Mouse (Mus musculus): ENCODE results near the gene U2af1. TPM values are rescaled to one million over a fixed set of nuclear protein-coding genes. Genes with fewer than 3 reads are reported as not detected.

The U2af1 gene
- total RNA-seq, 2 experiments from 2014 or later: 123 to 125 TPM

DNA sequence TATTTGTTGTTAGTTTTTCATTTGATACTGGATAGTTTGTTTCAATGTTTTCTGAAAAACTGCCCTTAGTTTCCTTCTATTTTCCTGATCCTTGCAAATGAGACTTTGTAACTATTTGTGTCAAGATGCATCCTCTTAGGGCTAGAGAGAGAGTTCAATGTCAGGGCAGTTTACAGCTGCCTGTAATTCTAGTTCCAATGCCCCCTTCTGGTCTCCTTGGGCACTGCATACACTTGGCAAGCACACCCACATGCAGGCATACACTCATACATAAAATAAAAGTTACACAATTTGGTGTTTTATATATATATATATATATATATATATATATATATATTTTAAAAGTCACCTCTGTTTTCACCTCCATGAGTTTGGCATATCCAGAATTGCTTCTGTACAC lies 4.2 kb upstream of the U2af1 start:
- DNase-seq (ENCODE audit: low spot score in 2 of 2): no peak

DNA sequence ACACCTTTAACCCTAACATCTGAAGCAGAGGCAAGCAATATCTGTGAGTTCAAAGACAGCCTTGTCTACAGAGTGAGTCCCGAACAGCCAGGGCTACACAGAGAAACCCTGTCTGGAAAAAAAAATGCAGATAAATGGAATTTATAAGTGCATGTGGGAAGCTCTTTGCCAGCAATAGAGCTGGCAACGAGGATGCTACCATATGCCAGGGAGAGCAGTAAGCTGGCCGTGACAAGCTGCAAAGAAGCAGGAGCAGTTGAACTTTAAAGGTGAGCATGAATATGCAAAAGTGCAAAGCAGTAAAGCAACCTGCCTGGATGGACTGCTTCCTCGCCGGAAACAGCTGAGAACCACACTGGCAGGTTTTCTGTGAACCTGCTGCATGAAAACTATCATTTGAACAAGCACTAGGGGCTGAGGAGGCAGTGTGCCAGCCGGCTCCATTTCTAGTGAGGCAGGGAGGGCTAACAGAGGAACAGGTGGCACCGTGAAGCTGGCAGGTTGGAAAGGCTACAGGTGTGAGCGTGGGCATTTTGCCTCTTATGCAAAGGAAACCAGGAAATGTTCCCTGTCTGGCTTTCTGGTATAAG lies 2.1 kb upstream of the U2af1 start:
- DNase-seq (ENCODE audit: low spot score in 2 of 2): peak; percentile 81 to 89

DNA sequence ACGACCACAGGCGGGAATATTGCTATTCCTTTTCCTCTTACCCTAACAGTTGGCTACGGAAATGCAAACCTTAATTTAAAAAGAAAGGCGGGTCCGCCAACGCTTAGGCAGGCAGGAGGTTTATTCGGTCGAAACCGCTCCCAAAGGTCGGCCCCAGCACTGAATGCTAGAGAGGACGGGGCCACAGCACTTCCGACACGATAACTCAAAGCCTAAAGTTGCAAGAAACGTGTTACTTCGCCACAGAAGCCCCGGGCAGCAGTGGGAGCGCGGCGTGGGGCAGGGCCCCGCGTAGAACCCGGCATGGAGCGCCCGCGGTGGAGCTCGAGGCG lies 590 bp downstream of the U2af1 start:
- no peak for DNase-seq (ENCODE audit: low spot score in 2 of 2)

DNA sequence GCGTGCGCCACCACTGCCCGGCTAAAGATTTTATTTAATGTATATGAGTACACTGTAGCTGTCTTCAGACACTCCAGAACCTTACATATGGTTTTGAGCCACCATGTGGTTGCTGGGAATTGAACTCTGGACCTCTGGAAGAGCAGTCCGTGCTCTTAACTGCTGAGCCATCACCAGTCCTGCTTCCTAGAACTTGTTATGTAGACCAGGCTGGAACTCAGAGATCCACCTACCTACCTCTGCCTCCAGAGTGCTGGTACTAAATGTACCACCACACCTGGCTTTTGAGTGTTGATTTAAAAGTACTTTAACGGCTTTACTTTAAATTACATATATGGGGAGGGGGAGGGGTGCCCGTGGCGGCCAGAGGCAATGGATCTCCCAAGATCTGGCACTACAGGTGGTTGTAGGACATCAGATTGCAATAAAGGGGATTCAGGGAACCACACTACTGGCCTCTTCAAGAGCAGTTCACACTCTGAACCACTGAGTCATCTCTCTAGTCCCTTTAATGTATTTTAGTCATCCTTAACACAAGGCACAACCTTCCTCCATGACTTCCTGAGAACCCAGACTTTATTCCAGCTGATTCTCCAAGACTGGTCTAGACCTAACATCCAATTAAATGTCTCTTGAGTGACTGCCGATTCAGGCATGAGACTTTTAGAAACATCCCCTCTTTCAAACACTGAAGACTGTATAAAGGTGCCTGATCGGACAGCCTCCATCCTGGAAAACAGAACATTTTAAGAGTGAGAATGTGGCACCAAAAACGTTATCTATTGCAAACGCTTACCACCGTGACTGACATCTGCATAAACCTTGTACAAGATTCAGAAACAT lies 1.3 kb downstream of the U2af1 start:
- DNase-seq (ENCODE audit: low spot score in 2 of 2): no peak

DNA sequence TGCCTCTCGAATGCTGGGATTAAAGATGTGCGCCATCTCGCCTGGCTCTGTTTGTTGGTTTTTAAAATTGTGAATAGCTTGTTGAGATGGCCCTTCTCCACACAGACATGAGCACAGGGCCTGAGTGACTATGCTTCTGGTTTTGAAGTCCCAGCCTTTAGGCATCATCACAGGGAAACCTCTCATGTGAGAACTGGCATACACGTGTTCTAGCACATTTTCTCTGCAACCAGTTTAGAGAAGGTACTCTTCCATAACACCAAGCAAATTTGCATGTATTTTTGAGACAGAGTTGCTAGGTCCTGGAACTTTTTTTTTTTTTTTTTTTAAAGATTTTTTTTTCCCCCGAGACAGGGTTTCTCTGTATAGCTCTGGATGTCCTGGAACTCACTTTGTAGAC lies 2.0 kb downstream of the U2af1 start:
- no peak for DNase-seq (ENCODE audit: low spot score in 2 of 2)

DNA sequence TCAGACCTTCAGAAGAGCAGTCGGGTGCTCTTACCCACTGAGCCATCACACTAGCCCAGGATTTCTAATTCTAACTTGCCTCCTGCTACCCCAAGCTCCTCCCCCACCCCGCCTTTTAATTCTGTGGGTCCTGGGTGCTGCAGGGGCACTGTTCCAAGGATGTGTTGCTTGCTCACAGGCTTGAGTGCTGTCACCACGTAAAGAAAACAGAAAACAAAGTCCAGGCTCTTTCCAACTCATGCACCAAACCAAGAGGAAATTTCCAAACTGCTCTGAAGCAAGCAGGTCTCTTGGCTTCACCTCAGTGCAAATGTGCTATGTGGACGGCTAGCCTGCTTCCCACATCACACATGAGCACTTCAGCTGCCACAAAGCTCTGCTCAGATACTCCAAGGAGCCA lies 3.3 kb downstream of the U2af1 start:
- no peak for DNase-seq (ENCODE audit: low spot score in 2 of 2)

DNA sequence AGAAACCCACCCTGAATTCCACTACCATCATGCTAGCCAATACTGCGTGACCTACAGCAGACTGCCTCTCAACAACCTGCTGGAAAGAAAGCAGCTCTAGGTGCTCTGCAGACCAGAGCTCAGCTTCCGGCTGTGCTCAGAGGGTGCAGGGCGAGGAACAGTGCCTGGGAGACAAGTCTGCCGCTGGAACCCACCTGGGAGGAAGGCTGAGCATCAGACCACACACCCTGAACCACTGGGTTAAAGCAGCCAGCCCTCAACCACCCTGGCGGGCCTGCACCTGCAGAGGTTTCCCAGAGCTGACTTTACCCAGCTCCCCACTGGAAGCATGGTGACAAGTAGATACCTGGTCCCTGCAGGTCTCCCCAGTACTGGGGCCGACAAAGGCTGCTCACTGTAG lies 5.4 kb downstream of the U2af1 start:
- no peak for DNase-seq (ENCODE audit: low spot score in 2 of 2)

DNA sequence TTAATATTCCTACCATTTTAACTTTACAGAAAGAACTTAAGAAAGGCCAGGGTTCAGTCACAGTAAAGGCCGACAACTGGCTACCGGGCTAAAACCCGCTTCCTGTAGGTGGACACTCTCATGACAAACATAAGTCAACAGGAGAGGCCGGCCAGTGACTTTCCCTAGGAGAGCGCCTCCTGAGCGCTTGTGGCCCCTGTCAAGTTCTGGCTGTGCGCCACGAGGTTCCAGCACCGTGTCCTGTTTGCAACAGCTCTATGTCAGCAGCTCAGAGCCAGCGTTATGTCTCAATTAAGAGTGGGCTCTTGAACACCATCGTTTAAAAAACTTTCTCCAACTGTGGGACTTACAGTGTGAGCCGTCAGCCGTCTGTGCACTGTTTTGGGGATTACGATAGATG lies 6.5 kb downstream of the U2af1 start:
- no peak for DNase-seq (ENCODE audit: low spot score in 2 of 2)

DNA sequence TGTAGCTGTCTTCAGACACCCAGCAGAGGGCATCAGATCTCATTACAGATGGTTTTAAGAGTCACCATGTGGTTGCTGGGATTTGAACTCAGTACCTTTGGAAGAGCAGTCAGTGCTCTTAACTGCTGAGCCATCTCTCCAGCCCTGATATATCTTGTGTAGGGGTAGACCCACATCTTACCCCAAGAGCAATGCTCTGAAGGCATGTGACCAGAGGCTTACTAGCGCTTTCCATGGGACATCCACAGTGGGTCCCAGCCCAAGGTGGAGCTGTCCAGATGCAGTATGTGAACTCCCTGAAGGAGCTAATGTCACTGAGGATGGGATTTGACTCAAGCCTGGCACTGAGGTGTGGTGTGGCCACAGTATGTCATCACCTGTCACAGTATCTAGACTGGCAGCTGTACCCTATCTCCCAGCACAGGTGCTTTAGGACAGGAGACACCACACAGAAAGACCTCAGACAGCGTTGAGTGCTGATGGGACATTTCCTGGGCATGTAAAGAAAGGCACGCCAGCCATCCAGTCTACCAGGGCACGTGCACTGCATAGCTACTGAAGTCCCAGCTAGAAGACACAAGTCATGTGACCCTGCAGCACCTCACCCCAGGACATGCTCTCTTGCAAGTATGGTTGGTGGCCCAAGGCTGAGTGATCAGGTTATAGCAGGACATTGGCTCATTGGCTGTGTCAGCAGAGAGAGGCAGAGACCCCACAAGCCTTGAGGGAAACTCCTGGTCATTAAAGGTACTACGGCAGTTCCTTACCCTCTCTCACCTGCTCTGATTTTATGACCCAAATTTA lies 12.3 kb downstream of the U2af1 start:
- no peak for DNase-seq (ENCODE audit: low spot score in 2 of 2)

DNA sequence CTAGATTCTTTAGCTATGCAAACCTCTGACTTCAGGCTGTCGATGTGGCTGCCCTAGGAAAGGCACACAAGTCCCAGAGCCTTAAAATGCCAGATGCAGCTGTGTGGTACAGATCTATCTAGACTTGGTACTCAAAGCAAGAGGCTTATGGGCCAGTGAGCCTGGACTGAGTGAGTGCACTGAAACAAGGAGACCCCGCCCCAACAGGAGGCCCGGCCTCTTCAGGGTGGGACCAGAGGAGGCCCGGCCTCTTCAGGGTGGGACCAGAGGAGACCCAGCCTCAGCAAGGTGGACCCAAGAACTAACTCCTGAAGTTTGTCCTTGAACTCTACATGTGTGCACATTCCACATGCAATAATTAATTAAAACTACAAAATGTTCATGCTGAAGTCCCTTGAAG lies 15.8 kb downstream of the U2af1 start:
- DNase-seq (ENCODE audit: low spot score in 2 of 2): no peak

DNA sequence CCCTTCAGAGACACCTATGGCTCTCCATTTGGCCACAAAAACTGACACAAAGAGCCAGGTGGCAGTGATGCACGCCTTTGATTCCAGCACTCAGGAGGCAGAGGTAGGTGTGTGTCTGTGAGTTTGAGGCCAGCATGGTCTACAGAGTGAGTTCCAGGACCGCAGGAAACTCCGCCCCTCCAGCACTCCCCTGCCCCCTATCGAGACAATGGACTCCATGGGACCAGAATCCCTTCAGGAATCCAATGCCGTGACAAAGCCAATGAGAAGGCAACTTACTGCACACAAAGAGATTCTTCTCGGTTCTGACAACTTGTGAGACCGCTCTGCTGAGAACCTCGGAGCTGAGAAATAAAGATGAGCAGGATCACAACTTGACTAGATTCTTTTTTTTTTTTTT lies 16.4 kb downstream of the U2af1 start:
- DNase-seq (ENCODE audit: low spot score in 2 of 2): no peak

DNA sequence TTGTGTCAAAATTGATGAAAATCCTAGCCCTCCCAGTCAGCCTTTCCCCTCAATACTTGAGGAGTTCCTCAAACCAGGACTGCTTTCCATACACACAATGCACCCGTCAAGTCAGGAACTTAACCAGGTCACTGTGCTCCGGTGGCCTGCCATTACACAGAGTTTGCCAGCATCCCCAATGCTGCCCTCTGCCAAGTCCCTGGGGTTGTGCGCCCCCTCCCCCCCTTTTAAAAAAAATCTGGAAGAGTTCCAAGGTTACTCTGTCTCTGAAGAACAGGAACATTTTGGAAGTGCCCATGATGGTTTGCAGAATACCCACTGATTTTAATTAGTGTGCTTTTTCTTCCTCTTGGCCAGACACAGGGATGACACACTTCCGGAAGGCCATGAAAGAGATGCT lies 19.0 kb downstream of the U2af1 start:
- DNase-seq (ENCODE audit: low spot score in 2 of 2): peak in 1 of 2 experiments; percentile 41

DNA sequence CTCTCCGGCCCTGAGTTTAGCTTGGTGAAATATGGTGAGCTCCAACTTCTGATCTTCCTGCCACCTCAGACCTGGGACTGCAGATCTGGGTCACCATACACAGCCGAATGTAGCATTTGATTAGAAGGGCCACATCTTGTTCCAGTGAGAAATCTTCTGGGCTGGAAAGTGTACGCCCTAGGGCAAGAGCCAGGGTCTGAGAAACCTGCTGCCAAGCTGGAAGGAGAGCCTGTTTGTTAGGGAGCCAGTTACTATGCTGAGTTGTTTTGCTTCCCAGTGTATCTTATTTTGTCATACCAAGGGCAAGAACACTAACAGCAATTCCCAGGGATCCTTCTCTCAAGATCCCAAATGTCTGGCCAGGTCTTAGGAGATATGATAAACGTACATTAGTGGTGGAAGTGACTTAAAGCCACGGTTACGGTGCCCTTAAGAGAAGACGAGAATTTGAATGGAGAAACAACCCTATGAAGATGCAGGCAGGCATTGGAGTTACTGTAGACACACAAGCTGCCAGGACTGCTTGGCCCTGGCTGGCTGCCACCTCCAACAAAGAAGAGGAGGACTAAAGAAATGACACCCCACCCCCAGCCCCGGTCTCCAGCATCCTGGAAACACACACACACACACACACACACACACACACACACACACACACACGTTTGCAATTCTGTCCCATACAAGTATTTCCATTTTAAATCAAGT lies 20.7 kb downstream of the U2af1 start:
- DNase-seq (ENCODE audit: low spot score in 2 of 2): peak in 1 of 2 experiments; percentile 63

DNA sequence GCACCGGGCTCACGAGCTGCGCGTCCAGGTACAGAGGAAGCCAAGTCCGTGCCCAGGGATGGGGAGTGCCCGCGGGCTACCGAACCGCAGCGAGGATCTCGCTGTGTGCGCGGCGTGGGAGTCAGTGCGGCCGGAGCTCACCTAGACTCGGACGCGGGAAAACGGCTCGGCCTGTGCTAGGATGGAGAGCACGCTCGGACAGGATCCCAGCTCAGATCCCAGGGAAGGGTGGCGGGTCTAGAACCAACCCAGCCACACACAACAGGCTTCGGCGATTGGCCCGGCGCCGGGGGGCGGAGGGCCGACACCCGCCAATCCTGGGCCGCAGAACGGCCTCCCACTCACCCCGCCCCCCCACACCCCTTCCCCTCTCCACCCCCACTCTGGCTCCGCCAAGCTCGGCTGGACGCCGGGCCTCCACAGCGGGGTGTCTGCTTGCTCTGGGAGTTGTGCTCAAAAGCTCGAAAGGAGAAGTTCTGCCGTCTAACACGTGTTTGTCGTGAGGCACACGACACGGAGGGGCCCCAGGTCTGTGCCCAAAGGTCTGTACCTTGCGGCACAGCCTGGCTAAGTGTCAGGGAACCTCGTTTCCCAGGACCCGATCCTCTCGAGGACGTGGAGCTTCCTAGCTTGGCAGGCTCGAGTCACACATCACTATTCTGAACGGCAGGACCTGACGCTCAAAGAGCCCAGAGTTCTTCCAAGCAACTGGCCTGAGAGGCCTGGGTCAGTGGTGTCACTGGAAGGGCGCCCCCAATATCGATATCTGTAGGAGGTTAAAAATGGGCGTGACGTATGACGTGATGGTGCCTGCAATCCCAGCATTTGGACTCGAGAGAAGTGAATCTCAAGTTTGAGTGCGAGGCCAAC lies 21.5 kb downstream of the U2af1 start, which contains the start of gene Cbs:
Gene Cbs (minus strand): TSS at position 297 of the 870 bp plus-strand sequence.
- peak; percentile 33 to 80 for DNase-seq (ENCODE audit: low spot score in 2 of 2)

DNA sequence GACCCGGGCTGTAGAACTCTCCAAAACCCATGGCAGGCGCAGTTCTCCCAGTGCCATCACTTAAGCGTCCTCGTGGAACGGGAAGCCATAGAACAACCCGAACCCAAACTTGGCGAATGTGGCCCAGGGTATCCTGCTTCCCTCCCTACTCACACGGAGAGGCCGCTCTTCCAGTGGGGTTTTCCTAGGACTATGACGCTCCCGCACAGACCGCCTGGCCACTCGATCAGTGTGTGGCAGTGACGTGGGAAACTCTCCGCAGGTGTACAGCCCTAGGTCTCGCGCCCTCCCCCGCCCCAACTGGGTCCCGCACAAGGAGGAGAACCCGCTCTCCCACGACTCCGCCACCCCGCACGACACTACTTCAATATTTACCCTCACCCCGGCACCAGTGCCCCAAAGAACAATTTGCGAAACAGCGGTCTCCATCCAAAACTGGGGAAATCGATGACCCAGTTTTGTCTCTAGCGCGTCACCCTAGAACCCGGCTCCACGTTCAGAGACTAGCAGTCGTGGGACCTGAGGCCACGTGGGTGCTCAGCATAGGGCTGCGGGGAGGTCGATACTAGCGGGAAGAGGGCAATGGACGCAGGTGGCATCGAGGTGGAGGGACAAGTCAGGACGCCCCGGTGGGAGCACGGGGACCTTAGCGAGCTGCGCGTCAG lies 22.3 kb downstream of the U2af1 start:
- no peak for DNase-seq (ENCODE audit: low spot score in 2 of 2)

DNA sequence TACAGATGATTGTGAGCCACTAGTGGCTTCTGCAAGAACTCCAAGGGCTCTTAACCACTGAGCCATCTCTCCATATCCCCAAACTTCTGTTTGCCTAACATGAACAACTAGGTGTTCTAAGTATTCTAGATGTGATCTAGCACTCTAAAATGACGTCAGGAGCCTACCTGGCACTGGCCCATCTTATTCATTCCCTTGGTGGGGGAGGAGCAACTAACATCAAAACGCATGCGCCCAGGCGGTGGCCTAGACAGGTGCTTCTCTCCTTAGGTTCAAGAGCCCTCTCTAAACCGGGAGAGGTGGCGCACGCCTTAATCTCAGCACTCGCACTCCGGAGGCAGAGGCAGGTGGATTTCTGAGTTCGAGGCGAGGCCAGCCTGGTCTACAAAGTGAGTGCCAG lies 22.9 kb downstream of the U2af1 start:
- DNase-seq (ENCODE audit: low spot score in 2 of 2): no peak

DNA sequence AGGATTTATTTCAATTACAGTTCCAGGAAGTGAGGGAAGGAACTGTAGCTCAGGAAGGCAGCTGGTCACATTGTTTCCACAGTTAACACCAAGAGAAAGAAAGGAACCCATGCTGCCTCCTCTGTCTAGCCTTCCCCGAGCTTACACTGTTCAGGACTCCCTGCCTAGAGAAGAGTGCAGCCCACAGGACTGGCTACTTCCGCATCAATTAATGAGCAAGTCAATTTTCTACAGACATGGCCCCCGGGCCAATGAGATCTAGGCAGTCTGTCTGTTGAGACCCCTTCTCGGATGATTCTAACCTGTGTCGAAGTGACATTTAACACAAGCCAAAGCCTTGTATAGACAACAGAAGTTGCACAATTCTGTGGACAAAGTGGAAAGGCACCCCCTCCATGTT lies 23.8 kb downstream of the U2af1 start:
- DNase-seq (ENCODE audit: low spot score in 2 of 2): no peak

DNA sequence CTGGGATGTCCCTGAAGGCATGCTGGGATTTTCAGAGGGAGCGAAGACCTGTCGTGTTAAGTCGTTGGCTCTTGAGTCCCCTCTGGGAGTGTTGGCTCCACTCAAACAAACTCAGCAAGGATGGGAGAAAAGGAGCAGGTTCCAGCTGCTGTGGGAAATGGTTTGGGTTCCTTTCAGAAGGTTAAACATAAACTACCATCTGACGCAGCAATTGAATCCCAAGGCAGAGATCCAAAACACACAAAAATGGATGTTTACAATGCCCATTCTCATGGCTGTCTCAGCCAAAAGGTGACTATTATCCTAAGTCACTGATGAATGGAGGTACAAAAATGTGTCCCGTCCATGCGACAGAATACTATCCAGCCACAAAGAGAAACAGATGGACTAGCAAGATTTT lies 25.7 kb downstream of the U2af1 start:
- DNase-seq (ENCODE audit: low spot score in 2 of 2): no peak

DNA sequence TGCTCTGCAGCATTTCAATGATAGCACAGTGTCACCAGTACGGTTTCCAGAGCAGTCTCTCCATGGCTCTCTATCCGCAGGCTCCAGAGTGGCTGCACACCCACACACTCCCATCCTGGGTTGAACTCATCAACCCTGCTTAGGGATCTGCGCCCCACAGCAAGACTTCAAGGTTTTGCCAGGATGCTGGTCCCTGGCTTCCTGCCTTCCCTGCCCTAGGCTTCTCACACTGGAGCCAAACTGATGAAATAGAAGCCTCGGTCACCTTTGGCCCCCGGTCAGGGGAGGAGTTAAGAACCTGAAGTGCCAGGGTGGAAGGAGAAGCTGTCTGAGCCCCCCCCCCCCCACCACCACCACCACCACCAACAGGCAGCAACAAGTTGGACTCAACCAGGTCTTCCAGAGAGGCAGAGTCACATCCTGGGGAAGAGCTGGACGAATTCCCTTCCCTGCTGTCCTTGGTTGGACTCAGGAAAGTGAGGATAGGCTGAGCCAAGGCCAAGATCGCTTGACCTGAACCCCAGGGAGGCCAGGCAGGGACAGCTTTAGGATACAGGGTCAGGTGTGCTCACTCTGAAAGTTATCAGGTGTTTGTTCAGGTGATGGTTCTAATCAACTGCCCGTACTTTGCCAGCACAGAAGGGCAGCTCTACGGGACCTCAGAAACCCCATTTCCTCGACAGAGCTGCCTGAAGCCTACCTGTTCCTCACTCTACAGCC lies 27.5 kb downstream of the U2af1 start:
- DNase-seq (ENCODE audit: low spot score in 2 of 2): no peak

Measured in layer of hippocampus, adult 18-20 months (tissue).